In the genomic region with DNA sequence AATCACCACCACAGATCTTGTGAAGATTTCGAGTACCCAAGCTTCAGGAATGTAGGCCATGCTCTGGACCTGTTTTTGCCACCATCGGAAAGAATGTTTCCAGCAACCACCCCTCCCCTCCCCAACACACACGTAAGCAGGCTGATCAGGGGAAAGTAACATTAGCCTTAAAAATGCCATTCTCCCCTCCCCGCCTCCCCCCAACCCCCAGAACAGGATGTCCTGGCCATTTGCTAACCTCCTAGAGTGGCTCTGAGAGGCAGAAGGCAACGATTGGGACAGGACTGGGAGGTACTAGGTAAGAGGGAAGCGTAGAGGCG, we compare ENCODE assay signal across 8 mouse cellular contexts. TPM values are rescaled to one million over a fixed set of nuclear protein-coding genes. Genes with fewer than 3 reads are reported as not detected.
A peak's percentile ranks its signal among the peaks of the same experiment; 100 is the strongest.
DNase-seq lines count a peak whose midpoint lies in the region; ATAC-seq and TF ChIP-seq lines count a peak whose summit lies in the region.

No protein-coding gene starts in this region.

- 8% methylated on average over 7 of the region's 7 CpGs for WGBS in kidney, adult 2 months
- WGBS in bone marrow, adult 2 months, result 1% methylated on average over 7 of the region's 7 CpGs
- WGBS in hindbrain, embryonic 13.5 days, result 3% methylated on average over 7 of the region's 7 CpGs
- 3% methylated on average over 7 of the region's 7 CpGs for WGBS in midbrain, embryonic 13.5 days

- H3K9me3 ChIP-seq in hindbrain, embryonic 13.5 days, result no peaks in the 10 kb centered on the region
- H3K9me3 ChIP-seq in midbrain, embryonic 13.5 days, result 0 out of 2 replicates have a peak, but pooled peaks cover 3% of the 10 kb centered on the region

- no peak for TF ChIP-seq CTCF in kidney, adult 2 months (conservative IDR thresholded peaks at IDR 0.05; ENCODE audit: insufficient read depth, insufficient read length, low read depth, low read length)
- TF ChIP-seq CTCF in bone marrow, adult 2 months (IDR thresholded peaks at IDR 0.05; ENCODE audit: control insufficient read depth, insufficient read depth, low read length), result no peak

- peak overlapping the region; percentile 74 for H3K9ac ChIP-seq in hindbrain, embryonic 13.5 days
- peak overlapping the region; percentile 62 for H3K9ac ChIP-seq in midbrain, embryonic 13.5 days (replicated peaks)

- no peak; the same call in 1 of the 2 replicates for ATAC-seq in hindbrain, embryonic 13.5 days (ENCODE audit: low FRiP score)
- no peak for ATAC-seq in midbrain, embryonic 13.5 days

- no peak overlapping the region for H3K27ac ChIP-seq in kidney, adult 2 months (ENCODE audit: insufficient read depth, low read depth, low read length)
- peak overlapping the region; percentile 56 for H3K27ac ChIP-seq in bone marrow, adult 2 months (ENCODE audit: control insufficient read depth, insufficient read depth, low read depth, low read length, poor library complexity)
- no peak overlapping the region for H3K27ac ChIP-seq in hindbrain, embryonic 13.5 days
- no peak overlapping the region for H3K27ac ChIP-seq in midbrain, embryonic 13.5 days

- H3K36me3 ChIP-seq in kidney, adult 2 months (ENCODE audit: control insufficient read depth, insufficient read depth, low read length), result no peaks in the 10 kb centered on the region
- H3K36me3 ChIP-seq in hindbrain, embryonic 13.5 days, result no peaks in the 10 kb centered on the region
- H3K36me3 ChIP-seq in midbrain, embryonic 13.5 days, result no peaks in the 10 kb centered on the region

- DNase-seq in kidney, adult 2 months, result no peak
- DNase-seq in kidney, postnatal 4 days, result no peak
- DNase-seq in left cerebral cortex, adult 8-10 months (ENCODE audit: low spot score in 2 of 2), result no peak
- no peak for DNase-seq in thymus, postnatal 4 days
- no peak for DNase-seq in right cerebral cortex, adult 18-20 months

- H3K27me3 ChIP-seq in kidney, adult 2 months (replicated peaks; ENCODE audit: control insufficient read depth, insufficient read depth, low read length), result no peaks in the 10 kb centered on the region
- peaks cover 33% of the 10 kb centered on the region for H3K27me3 ChIP-seq in hindbrain, embryonic 13.5 days
- H3K27me3 ChIP-seq in midbrain, embryonic 13.5 days, result peaks cover 42% of the 10 kb centered on the region

- TF ChIP-seq POLR2A in kidney, adult 2 months (IDR thresholded peaks at IDR 0.05; ENCODE audit: low read depth, low read length), result no peak
- TF ChIP-seq POLR2A in bone marrow, adult 2 months (IDR thresholded peaks at IDR 0.05; ENCODE audit: borderline replicate concordance, control insufficient read depth, low read depth, low read length), result no peak

- peak overlapping the region; percentile 67 for H3K4me3 ChIP-seq in kidney, adult 2 months (ENCODE audit: insufficient read depth, low read depth, low read length)
- H3K4me3 ChIP-seq in bone marrow, adult 2 months (replicated peaks; ENCODE audit: control insufficient read depth, low read depth, low read length), result peak overlapping the region; percentile 8
- peak overlapping the region; percentile 58 for H3K4me3 ChIP-seq in hindbrain, embryonic 13.5 days
- H3K4me3 ChIP-seq in midbrain, embryonic 13.5 days (replicated peaks), result peak overlapping the region; percentile 56

- H3K4me1 ChIP-seq in kidney, adult 2 months (ENCODE audit: control insufficient read depth, insufficient read depth, low read length), result no peaks in the 10 kb centered on the region
- H3K4me1 ChIP-seq in bone marrow, adult 2 months (ENCODE audit: control insufficient read depth, insufficient read depth, low read length), result peaks cover 3% of the 10 kb centered on the region; the same call in 1 of the 2 replicates
- peaks cover 14% of the 10 kb centered on the region for H3K4me1 ChIP-seq in hindbrain, embryonic 13.5 days (replicated peaks)
- peaks cover 15% of the 10 kb centered on the region for H3K4me1 ChIP-seq in midbrain, embryonic 13.5 days (replicated peaks)

- H3K4me2 ChIP-seq in hindbrain, embryonic 13.5 days, result peak overlapping the region; percentile 99
- H3K4me2 ChIP-seq in midbrain, embryonic 13.5 days (replicated peaks), result peak overlapping the region; percentile 98

RNA-seq across cellular contexts. Expression of a gene that starts 0.4 kb away (rescaled TPM):
- 0.76 and 1.2 TPM in 2 replicates for polyA plus RNA-seq in kidney, adult 2 months (2012; rRNA removed)
- 1.6 and 2.0 TPM in 2 replicates for polyA plus RNA-seq in bone marrow, adult 2 months (2011; ENCODE audit: insufficient read depth, insufficient read length, low replicate concordance, missing spikeins)
- 0.29 and 0.43 TPM in 2 replicates for polyA plus RNA-seq in hindbrain, embryonic 13.5 days (2015; fragmentation: Nextera tagmentation; extraction: Ambion mirVana)
- 0.15 and 0.26 TPM in 2 replicates for polyA plus RNA-seq in midbrain, embryonic 13.5 days (2015; fragmentation: Nextera tagmentation; extraction: Ambion mirVana)
- 1 to 10 TPM; 1.9 to 3.4 (median 2.4) TPM for total RNA-seq in left cerebral cortex, adult 8-10 months (2022)

RNA-seq across cellular contexts. Expression of a gene that starts 32.3 kb away (rescaled TPM):
- polyA plus RNA-seq in kidney, adult 2 months (2012; rRNA removed), result 181 and 266 TPM in 2 replicates
- 0.62 TPM in 1 of 2 replicates, not detected in the other for polyA plus RNA-seq in bone marrow, adult 2 months (2011; ENCODE audit: insufficient read depth, insufficient read length, low replicate concordance, missing spikeins)
- polyA plus RNA-seq in hindbrain, embryonic 13.5 days (2015; fragmentation: Nextera tagmentation; extraction: Ambion mirVana), result 1.8 and 2.7 TPM in 2 replicates
- 1.7 and 2.0 TPM in 2 replicates for polyA plus RNA-seq in midbrain, embryonic 13.5 days (2015; fragmentation: Nextera tagmentation; extraction: Ambion mirVana)
- 10 to 100 TPM in 1 of 4 experiments, 1 to 10 TPM in 3; 5.5 to 10.1 (median 8.7) TPM for total RNA-seq in left cerebral cortex, adult 8-10 months (2022)

Comparison
In these comparisons a context has a peak if more than half of its experiments do, and no peak if none do; other contexts are left out.
1. H3K4me3 ChIP-seq: peak in every context shown above with its lines; median percentile 67 in kidney, adult 2 months; 58 in hindbrain, embryonic 13.5 days; 56 in midbrain, embryonic 13.5 days; 8 in bone marrow, adult 2 months.
2. RNA of a gene that starts 32.3 kb away (polyA plus RNA-seq): 181 to 266 TPM in kidney, adult 2 months; 1.8 to 2.7 TPM in hindbrain, embryonic 13.5 days, 1.7 to 2.0 TPM in midbrain, embryonic 13.5 days and 0.62 TPM in bone marrow, adult 2 months; every median in the first group is over 10 times any median in the second.